Mouse (Mus musculus) hindbrain, embryonic 13.5 days (tissue): ENCODE results near the gene Trim24. TPM values are rescaled to one million over a fixed set of nuclear protein-coding genes. Genes with fewer than 3 reads are reported as not detected.

Source experiments
- ATAC-seq: fragments of 200-750 bp; cut with Nextera tagmentation; 2 replicates; pipeline ENCODE4 v1.8.0; 2017; ENCODE audit warnings: moderate TSS enrichment; ENCODE audit not compliant: low FRiP score
- H3K27ac ChIP-seq: fragments of 300-500 bp; sonication (generic); 2 replicates; pipeline ENCODE4 v1.5.1; 2015; ENCODE audit warnings: inconsistent platforms, mild to moderate bottlenecking, moderate library complexity
- H3K27me3 ChIP-seq: fragments of 300-500 bp; sonication (generic); 2 replicates; pipeline ENCODE4 v1.6.1; 2015; ENCODE audit warnings: mild to moderate bottlenecking, inconsistent platforms
- H3K36me3 ChIP-seq: fragments of 300-500 bp; sonication (generic); 2 replicates; pipeline ENCODE4 v1.6.1; 2015; ENCODE audit warnings: mild to moderate bottlenecking, inconsistent platforms
- H3K4me1 ChIP-seq: fragments of 300-500 bp; sonication (generic); replicated peaks from 2 replicates; pipeline ENCODE4 v1.6.1; 2015; ENCODE audit warnings: inconsistent platforms
- H3K4me2 ChIP-seq: fragments of 300-500 bp; sonication (generic); 2 replicates; pipeline ENCODE4 v1.6.1; 2015; ENCODE audit warnings: inconsistent platforms, mild to moderate bottlenecking, moderate library complexity
- H3K4me3 ChIP-seq: fragments of 300-500 bp; sonication (generic); 2 replicates; pipeline ENCODE4 v1.5.1; 2015; ENCODE audit warnings: mild to moderate bottlenecking, inconsistent platforms
- H3K9ac ChIP-seq: fragments of 300-500 bp; sonication (generic); 2 replicates; pipeline ENCODE4 v1.6.1; 2015; ENCODE audit warnings: mild to moderate bottlenecking, inconsistent platforms
- H3K9me3 ChIP-seq: fragments of 300-500 bp; sonication (generic); 2 replicates; pipeline ENCODE4 v1.6.1; 2016; ENCODE audit warnings: inconsistent platforms
- WGBS: fragments of 180-500 bp; shearing (Covaris S2); methylation state at CpG from one replicate; pipeline ENCODE4 v1.1.7; 2015; 5-methylcytosine and 5-hydroxymethylcytosine counted together
- polyA plus RNA-seq: library from polyadenylated mRNA; unstranded; fragments of >200 nt; fragmentation: Nextera tagmentation; extraction: Ambion mirVana; gene quantifications from 2 replicates; pipeline ENCODE4 v1.2.1, GENCODE M21; 2015

The Trim24 gene
- polyA plus RNA-seq, 1 experiment from 2014 or later = 21.6 TPM

DNA sequence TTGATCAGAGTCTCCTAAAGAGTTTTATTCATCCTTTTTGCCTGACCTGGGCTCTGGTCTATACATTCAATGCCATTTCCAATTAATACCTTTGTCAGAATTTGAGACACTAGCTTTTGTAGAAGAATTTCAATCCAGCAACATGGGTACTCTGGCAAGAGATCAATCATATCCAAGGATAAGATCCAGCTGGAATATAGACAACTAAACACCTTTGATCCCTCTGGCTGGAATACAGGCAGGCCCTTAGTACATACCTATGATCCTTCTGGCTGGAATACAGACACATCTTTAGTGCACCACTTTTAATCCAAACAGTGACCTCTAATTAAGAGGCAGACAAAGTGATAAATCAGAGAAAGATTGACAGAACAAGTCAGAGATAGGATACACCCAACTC is 3.1 kb downstream of the Trim24 start:
- Histone ChIP-seq H3K27me3 (no peaks in the 10 kb centered on the region), H3K36me3 (peaks cover 52% of the 10 kb centered on the region), H3K9me3 (peaks cover 63% of the 10 kb centered on the region), H3K4me3 (no peak overlapping the region), H3K27ac (no peak overlapping the region), H3K4me1 (no peaks in the 10 kb centered on the region), H3K9ac (no peak overlapping the region), H3K4me2 (no peak overlapping the region)
- no peak for ATAC-seq

DNA sequence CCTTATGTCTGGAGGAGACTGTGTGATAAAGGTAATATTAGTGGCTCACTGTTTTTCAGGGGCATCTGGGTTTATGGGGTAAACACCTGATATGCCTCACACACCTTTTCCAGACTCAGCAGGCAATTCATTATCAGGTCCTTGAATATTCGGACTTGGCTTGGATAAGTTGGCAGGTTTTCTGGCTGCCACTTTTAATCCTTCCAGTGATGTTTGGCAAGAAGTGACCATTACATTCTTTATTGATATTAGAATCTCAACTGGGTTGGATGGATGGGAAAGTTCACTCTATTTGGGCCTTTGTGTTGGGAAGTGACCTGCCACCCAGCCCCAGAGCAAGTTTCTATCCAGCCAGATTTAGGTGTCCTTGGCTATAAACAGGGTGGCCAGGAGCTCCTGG is 7.6 kb downstream of the Trim24 start:
- H3K9ac ChIP-seq = no peak overlapping the region
- no peaks in the 10 kb centered on the region for H3K4me1 ChIP-seq
- H3K9me3 ChIP-seq = peaks cover 77% of the 10 kb centered on the region
- no peak overlapping the region for H3K4me2 ChIP-seq
- 100% methylated on average over 1 of the region's 1 CpGs for WGBS
- ATAC-seq = no peak
- H3K36me3 ChIP-seq = peaks cover 87% of the 10 kb centered on the region
- no peak overlapping the region for H3K27ac ChIP-seq
- no peak overlapping the region for H3K4me3 ChIP-seq
- no peaks in the 10 kb centered on the region for H3K27me3 ChIP-seq

DNA sequence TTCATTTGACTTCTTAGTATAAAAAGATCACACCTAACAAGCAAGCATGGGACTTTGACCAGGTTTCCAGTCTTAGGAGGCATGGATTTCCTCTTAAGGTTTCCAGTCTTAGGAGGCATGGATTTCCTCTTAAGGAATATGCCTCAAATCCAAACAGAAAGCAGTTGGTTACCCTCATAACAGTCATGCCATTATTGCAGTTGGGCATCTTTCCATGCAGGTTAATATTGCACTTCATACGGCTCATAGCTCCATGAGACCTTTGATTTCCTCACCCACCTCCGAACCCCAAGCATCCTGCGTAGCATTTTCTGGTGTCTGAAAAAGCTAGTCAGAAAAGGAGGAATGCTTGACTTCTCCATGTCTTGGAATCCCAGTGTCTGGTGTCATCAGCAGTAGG is 10.0 kb downstream of the Trim24 start:
- Histone ChIP-seq H3K27ac (no peak overlapping the region), H3K4me3 (no peak overlapping the region), H3K9ac (no peak overlapping the region), H3K36me3 (peaks cover 68% of the 10 kb centered on the region), H3K9me3 (peaks cover 55% of the 10 kb centered on the region), H3K4me2 (no peak overlapping the region), H3K4me1 (no peaks in the 10 kb centered on the region), H3K27me3 (no peaks in the 10 kb centered on the region)
- 97% methylated on average over 3 of the region's 3 CpGs for WGBS
- ATAC-seq = no peak

DNA sequence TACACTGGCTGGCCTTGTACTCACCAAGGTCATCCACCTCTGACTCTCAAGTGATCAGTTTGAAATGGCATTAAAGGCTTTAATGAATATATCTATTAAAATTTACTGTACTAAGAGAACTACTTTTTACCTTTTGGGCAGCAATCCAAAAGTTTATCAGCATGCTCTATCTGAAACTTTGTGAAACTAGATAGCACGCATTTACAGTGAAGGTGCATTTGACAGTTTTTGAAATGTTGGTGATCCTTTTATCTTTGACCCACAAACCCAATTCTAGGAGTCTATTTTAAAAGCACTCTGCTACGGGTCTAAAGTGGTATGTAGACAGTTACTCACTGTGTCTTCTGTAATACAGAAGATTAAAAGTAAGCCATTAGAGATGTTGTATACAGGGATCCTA is 23.0 kb downstream of the Trim24 start:
- Histone ChIP-seq H3K4me1 (peaks cover 9% of the 10 kb centered on the region), H3K9me3 (peaks cover 20% of the 10 kb centered on the region), H3K4me2 (no peak overlapping the region), H3K4me3 (no peak overlapping the region), H3K9ac (no peak overlapping the region), H3K27me3 (no peaks in the 10 kb centered on the region), H3K36me3 (peaks cover 9% of the 10 kb centered on the region), H3K27ac (no peak overlapping the region)
- 95% methylated on average over 2 of the region's 2 CpGs for WGBS
- ATAC-seq = no peak

DNA sequence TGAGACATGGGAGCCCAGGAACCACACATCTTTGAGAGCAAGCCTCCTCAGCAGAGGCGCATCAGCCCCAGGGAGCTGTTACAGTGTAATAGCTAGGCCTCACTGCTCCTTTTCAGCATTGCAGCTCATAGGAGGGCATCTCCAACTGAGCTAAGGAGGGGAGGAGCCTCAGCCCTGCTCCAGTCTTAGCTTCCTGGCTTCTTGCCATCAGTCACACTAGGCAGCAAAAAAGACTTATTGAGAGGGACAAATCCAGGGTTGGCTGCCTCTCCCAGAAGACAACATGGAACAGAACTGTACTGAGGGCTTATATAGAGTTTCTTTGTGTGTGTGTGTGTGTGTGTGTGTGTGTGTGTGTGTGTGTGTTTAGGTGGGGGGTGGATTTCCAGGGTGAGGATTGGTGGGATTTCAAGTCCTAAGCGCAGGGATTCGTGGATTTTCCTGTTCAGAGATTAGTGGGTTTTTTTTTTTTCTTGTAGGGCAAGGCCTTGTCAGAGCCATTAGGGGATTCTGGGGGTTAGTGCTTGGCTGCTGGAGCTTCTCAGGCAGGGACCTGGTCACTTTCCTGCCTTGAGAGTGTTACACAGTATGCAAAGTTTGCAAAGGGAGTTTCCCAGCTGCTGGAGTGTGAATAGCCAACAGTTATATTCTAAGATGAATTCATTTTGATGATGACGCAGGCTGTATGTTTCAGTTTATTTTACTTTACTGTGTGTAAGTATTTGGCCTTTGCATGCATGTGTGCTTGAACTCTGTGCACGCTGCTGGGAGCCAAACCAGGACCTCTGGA is 25.2 kb downstream of the Trim24 start:
- no peak overlapping the region for H3K4me2 ChIP-seq
- peak; percentile 90 for ATAC-seq
- H3K4me1 ChIP-seq = peaks cover 9% of the 10 kb centered on the region
- peaks cover 11% of the 10 kb centered on the region for H3K36me3 ChIP-seq
- H3K9me3 ChIP-seq = peaks cover 15% of the 10 kb centered on the region
- 67% methylated on average over 5 of the region's 5 CpGs for WGBS
- peak overlapping the region; percentile 75 for H3K27ac ChIP-seq
- H3K27me3 ChIP-seq = no peaks in the 10 kb centered on the region
- H3K9ac ChIP-seq = no peak overlapping the region
- no peak overlapping the region for H3K4me3 ChIP-seq

DNA sequence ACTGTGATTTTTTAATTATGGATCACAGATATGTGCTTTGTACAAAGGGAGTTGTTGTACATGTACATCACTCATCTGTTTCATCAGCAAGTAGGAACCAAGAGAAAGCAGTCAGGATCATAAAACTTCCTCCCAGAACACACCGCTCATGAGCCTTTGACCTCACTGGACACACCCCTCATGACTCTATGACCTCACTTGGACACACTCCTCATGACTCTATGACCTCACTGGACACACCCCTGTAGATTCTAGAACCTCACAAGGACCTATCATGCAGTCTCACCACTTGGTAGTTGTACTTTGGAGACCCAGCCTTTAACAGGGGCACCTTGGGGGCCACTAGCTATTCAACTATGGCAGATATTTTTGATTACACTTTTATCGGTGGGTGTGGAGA is 29.6 kb downstream of the Trim24 start:
- no peak overlapping the region for H3K9ac ChIP-seq
- no peaks in the 10 kb centered on the region for H3K9me3 ChIP-seq
- H3K4me2 ChIP-seq = no peak overlapping the region
- H3K4me3 ChIP-seq = no peak overlapping the region
- no peaks in the 10 kb centered on the region for H3K27me3 ChIP-seq
- no peak overlapping the region for H3K27ac ChIP-seq
- 97% methylated on average over 2 of the region's 2 CpGs for WGBS
- H3K4me1 ChIP-seq = peaks cover 9% of the 10 kb centered on the region
- no peak for ATAC-seq
- peaks cover 16% of the 10 kb centered on the region for H3K36me3 ChIP-seq

DNA sequence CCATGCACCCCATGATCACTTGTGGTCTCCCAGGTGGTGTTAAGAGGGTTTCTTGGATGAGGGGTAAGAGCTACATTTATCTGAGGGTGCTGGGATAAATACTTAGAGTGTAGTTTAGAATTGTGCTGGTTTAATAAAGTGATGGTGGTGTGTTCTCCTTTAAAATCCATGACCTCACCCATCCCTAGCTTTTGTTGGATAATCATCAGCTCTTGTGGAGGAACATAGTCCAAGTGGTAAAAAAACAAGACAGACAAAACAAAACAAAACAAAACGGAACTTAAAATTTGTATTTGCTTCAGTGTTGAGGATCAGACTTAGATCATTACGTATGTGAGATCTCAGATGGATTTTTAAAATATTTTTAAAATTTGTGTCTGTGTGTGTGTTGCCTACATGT is 31.2 kb downstream of the Trim24 start:
- no peak for ATAC-seq

DNA sequence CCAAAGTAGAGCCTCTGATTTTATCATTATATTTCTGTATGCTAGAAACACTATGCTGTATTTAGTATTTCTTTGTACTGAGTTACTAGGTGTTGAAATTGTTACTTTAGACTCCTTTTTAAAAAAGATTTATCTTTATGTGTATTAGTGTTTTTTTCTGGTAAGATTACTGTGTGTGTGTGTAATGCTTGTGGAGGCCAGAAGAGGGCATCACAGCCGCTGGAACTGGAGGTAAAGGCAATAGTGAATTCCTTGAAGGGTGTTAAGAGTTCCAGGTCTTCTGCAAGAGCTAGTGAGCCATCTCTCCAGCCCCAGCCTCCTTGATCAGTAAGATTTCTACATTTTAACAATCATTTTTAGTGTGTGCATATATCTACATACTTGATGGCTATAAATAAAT is 33.2 kb downstream of the Trim24 start:
- Histone ChIP-seq H3K4me2 (no peak overlapping the region), H3K9me3 (no peaks in the 10 kb centered on the region), H3K9ac (no peak overlapping the region), H3K4me1 (no peaks in the 10 kb centered on the region), H3K27ac (no peak overlapping the region), H3K4me3 (no peak overlapping the region), H3K36me3 (peaks cover 41% of the 10 kb centered on the region), H3K27me3 (no peaks in the 10 kb centered on the region)
- ATAC-seq = no peak
- 89% methylated on average over 1 of the region's 1 CpGs for WGBS

More for the DNA sequence above, 31.2 kb downstream of the Trim24 start:
- Histone ChIP-seq H3K4me2 (no peak overlapping the region), H3K9ac (no peak overlapping the region), H3K9me3 (no peaks in the 10 kb centered on the region), H3K27me3 (no peaks in the 10 kb centered on the region), H3K4me3 (no peak overlapping the region), H3K27ac (no peak overlapping the region), H3K36me3 (peaks cover 32% of the 10 kb centered on the region), H3K4me1 (no peaks in the 10 kb centered on the region)
- WGBS = 93% methylated on average over 2 of the region's 2 CpGs

DNA sequence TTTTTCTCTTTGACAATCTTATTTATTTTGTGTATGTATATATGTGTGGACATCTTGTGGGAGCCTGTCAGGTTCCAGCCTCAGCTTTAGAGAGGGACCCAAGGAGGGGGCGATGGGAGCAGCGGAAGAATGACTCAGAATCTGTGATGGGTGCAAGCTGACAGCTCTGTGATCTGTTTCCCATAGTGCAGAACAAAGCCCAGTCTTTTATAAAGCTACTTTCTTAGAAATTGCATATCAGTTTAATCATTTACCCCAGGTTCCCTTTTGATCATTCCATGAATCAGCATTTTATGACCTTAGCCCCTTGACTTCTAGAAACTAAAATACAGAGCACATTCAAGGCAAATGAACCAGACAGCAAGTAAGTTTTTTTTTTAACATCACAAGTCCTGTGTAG is 42.9 kb downstream of the Trim24 start:
- Histone ChIP-seq H3K36me3 (peaks cover 42% of the 10 kb centered on the region), H3K9me3 (no peaks in the 10 kb centered on the region; the same call in 1 of the 2 replicates), H3K4me2 (no peak overlapping the region), H3K27me3 (no peaks in the 10 kb centered on the region), H3K4me1 (no peaks in the 10 kb centered on the region), H3K4me3 (no peak overlapping the region), H3K9ac (no peak overlapping the region), H3K27ac (no peak overlapping the region)
- ATAC-seq = no peak
- WGBS = 78% methylated on average over 2 of the region's 2 CpGs

DNA sequence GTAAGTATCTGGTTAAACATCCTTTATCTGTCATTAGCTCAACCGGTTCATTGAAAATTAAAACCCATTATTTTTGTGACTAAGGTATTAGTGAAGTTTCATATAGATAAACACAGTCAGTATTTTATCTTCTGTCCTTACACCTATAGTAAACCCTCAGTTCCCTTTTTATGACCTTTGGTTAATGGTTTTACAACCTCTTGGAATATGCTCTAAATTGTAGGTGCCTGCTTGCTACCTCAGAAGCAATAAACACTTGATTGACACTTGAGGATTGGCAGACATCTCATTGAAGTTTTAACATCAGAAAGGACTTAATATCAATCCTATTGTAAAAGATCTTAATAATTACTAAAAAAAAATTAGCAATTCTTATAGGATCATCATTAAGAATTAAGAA is 54.5 kb downstream of the Trim24 start:
- Histone ChIP-seq H3K9ac (no peak overlapping the region), H3K9me3 (no peaks in the 10 kb centered on the region), H3K36me3 (peaks cover 27% of the 10 kb centered on the region), H3K4me1 (no peaks in the 10 kb centered on the region), H3K4me2 (no peak overlapping the region), H3K27me3 (no peaks in the 10 kb centered on the region), H3K4me3 (no peak overlapping the region), H3K27ac (no peak overlapping the region)
- no peak for ATAC-seq
- WGBS = 100% methylated on average over 1 of the region's 1 CpGs

DNA sequence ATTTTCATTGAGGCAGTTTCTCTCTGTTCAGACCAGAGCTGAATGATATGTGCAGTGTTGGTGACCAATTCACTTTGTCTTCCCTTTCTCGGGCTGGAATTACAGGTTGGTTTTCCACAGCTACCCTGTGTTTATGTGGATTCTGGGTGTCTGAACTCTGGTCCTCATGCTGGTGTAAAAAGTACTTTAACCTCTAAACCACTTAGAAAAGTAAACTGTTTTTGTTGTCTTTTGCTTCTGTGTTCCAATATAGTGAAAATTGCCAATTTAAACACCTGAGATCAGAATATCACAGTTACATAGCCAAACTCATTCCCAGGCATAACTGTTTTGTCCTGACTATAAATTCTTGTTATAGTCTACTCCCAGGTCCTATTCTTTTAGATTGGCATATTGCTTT is 56.1 kb downstream of the Trim24 start:
- Histone ChIP-seq H3K27me3 (no peaks in the 10 kb centered on the region), H3K4me3 (no peak overlapping the region), H3K36me3 (peaks cover 28% of the 10 kb centered on the region), H3K9me3 (no peaks in the 10 kb centered on the region), H3K9ac (no peak overlapping the region), H3K27ac (no peak overlapping the region), H3K4me1 (no peaks in the 10 kb centered on the region), H3K4me2 (no peak overlapping the region)
- WGBS = 100% methylated on average over 1 of the region's 1 CpGs
- no peak for ATAC-seq

DNA sequence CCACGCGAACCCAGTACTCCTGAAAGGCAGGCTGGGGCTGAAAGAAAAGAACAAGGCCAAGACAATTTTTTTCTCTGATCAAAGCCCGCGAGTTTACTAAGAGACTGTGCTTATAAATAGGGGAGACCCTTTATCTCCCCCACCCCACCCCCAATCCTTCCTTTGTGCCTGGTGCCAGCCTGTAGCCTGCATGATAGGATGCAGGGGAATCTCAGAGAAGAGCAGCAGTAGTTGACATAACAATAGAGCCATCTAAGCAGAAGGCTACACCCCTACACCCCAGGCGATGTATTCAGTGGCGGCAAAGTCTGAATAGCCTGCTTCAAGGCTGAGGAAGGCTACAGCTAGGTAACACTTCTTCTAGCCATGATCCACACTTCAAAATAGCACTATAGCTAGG is 65.9 kb downstream of the Trim24 start:
- H3K9ac ChIP-seq = no peak overlapping the region
- H3K36me3 ChIP-seq = peaks cover 16% of the 10 kb centered on the region
- no peaks in the 10 kb centered on the region for H3K9me3 ChIP-seq
- H3K4me2 ChIP-seq = no peak overlapping the region
- H3K4me1 ChIP-seq = peaks cover 5% of the 10 kb centered on the region; the same call in 1 of the 2 replicates
- ATAC-seq = peak; percentile 21; the same call in 1 of the 2 replicates
- H3K4me3 ChIP-seq = no peak overlapping the region
- no peaks in the 10 kb centered on the region for H3K27me3 ChIP-seq
- WGBS = 19% methylated on average over 6 of the region's 6 CpGs
- 0 out of 2 replicates have a peak overlapping the region, but pooled peaks have one; percentile 2 for H3K27ac ChIP-seq

DNA sequence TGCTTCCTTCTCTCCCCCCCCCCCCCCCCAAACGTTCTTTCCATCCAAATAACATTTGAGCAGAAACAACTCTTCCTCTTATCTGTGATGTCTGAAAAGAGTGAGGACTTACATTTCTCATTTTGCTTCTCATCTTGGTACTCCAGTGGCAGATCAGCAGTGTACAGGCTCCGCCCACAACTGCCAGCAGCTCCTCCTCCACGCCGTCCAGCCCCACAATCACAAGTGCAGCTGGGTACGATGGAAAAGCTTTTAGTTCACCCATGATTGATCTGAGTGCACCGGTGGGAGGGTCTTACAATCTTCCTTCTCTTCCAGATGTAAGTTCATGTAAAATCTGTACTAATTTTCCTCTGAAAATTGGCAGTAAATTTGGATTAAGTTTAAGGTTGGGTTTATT is 80.7 kb downstream of the Trim24 start:
- H3K4me1 ChIP-seq = no peaks in the 10 kb centered on the region
- no peaks in the 10 kb centered on the region for H3K27me3 ChIP-seq
- H3K36me3 ChIP-seq = peaks cover 59% of the 10 kb centered on the region
- no peaks in the 10 kb centered on the region for H3K9me3 ChIP-seq
- no peak overlapping the region for H3K4me3 ChIP-seq
- H3K27ac ChIP-seq = no peak overlapping the region
- no peak overlapping the region for H3K9ac ChIP-seq
- H3K4me2 ChIP-seq = no peak overlapping the region
- ATAC-seq = no peak
- 83% methylated on average over 6 of the region's 6 CpGs for WGBS
